Mouse (Mus musculus): ENCODE measurements around the gene Fyb2. TPM values are rescaled to one million over a fixed set of nuclear protein-coding genes. Genes with fewer than 3 reads are reported as not detected.

Gene Fyb2
- polyA plus RNA-seq, 1 experiment from 2014 or later: not detected

- Histone ChIP-seq H3K36me3 (ENCODE audit: control insufficient read depth, insufficient read depth, low read length) (no peaks in the 10 kb centered on the region), H3K4me3 (ENCODE audit: control insufficient read depth in 1 of 2, insufficient read depth in 1 of 2, low read depth in 1 of 2, low read length in 2 of 2) (no peak overlapping the region), H3K4me2 (ENCODE audit: low read length) (no peak overlapping the region), H3K9ac (ENCODE audit: low read length) (no peak overlapping the region), H3K4me1 (ENCODE audit: control insufficient read depth in 2 of 2, insufficient read depth in 2 of 2, low read length in 2 of 2) (peaks cover 0 to 6% of the 10 kb centered on the region in 2 experiments; a peak in 3 of 4 replicates), H3K9me3 (ENCODE audit: control insufficient read depth, low read length) (no peaks in the 10 kb centered on the region), H3K27ac (replicated peaks in 1 of 2; ENCODE audit: control insufficient read depth in 1 of 2, insufficient read depth in 1 of 2, low read depth in 2 of 2, low read length in 2 of 2) (no peak overlapping the region), H3K27me3 (ENCODE audit: control insufficient read depth, insufficient read depth, low read length) (0 out of 2 replicates have a peak, but pooled peaks cover 3% of the 10 kb centered on the region)
- no peak for ATAC-seq (ENCODE audit: insufficient number of reproducible peaks, insufficient read depth, low FRiP score, low read depth)
- 68% methylated on average over 9 of the region's 9 CpGs for WGBS
Measured at GRCm38 (mm10) chr4:104888499-104889262, 24.6 kb upstream of the Fyb2 start.

GRCm38 (mm10) chr4:104891708-104892107 lies 21.5 kb upstream of the Fyb2 start:
- Histone ChIP-seq H3K4me2 (ENCODE audit: low read length) (no peak overlapping the region), H3K4me1 (ENCODE audit: control insufficient read depth in 2 of 2, insufficient read depth in 2 of 2, low read length in 2 of 2) (peaks cover 0 to 4% of the 10 kb centered on the region in 2 experiments; a peak in 2 of 4 replicates), H3K9me3 (ENCODE audit: control insufficient read depth, low read length) (no peaks in the 10 kb centered on the region), H3K9ac (ENCODE audit: low read length) (no peak overlapping the region), H3K4me3 (ENCODE audit: control insufficient read depth in 1 of 2, insufficient read depth in 1 of 2, low read depth in 1 of 2, low read length in 2 of 2) (no peak overlapping the region), H3K27ac (replicated peaks in 1 of 2; ENCODE audit: control insufficient read depth in 1 of 2, insufficient read depth in 1 of 2, low read depth in 2 of 2, low read length in 2 of 2) (no peak overlapping the region), H3K27me3 (ENCODE audit: control insufficient read depth, insufficient read depth, low read length) (0 out of 2 replicates have a peak, but pooled peaks cover 3% of the 10 kb centered on the region), H3K36me3 (ENCODE audit: control insufficient read depth, insufficient read depth, low read length) (no peaks in the 10 kb centered on the region)
- peak; percentile 71 for ATAC-seq (ENCODE audit: insufficient number of reproducible peaks, insufficient read depth, low FRiP score, low read depth)
- 44% methylated on average over 7 of the region's 7 CpGs for WGBS

- Histone ChIP-seq H3K9me3 (ENCODE audit: control insufficient read depth, low read length) (peaks cover 3% of the 10 kb centered on the region; the same call in 1 of the 2 replicates), H3K4me2 (ENCODE audit: low read length) (no peak overlapping the region), H3K4me1 (ENCODE audit: control insufficient read depth in 2 of 2, insufficient read depth in 2 of 2, low read length in 2 of 2) (peaks cover 0 to 4% of the 10 kb centered on the region in 2 experiments; a peak in 2 of 4 replicates), H3K27me3 (ENCODE audit: control insufficient read depth, insufficient read depth, low read length) (0 out of 2 replicates have a peak, but pooled peaks cover 3% of the 10 kb centered on the region), H3K4me3 (ENCODE audit: control insufficient read depth in 1 of 2, insufficient read depth in 1 of 2, low read depth in 1 of 2, low read length in 2 of 2) (no peak overlapping the region), H3K9ac (ENCODE audit: low read length) (no peak overlapping the region), H3K36me3 (ENCODE audit: control insufficient read depth, insufficient read depth, low read length) (no peaks in the 10 kb centered on the region), H3K27ac (replicated peaks in 1 of 2; ENCODE audit: control insufficient read depth in 1 of 2, insufficient read depth in 1 of 2, low read depth in 2 of 2, low read length in 2 of 2) (no peak overlapping the region)
- 80% methylated on average over 5 of the region's 5 CpGs for WGBS
- ATAC-seq (ENCODE audit: insufficient number of reproducible peaks, insufficient read depth, low FRiP score, low read depth): no peak
Measured at GRCm38 (mm10) chr4:104893588-104893987, 19.7 kb upstream of the Fyb2 start.

- Histone ChIP-seq H3K9me3 (ENCODE audit: control insufficient read depth, low read length) (peaks cover 3% of the 10 kb centered on the region; the same call in 1 of the 2 replicates), H3K36me3 (ENCODE audit: control insufficient read depth, insufficient read depth, low read length) (no peaks in the 10 kb centered on the region), H3K27me3 (ENCODE audit: control insufficient read depth, insufficient read depth, low read length) (0 out of 2 replicates have a peak, but pooled peaks cover 3% of the 10 kb centered on the region), H3K27ac (replicated peaks in 1 of 2; ENCODE audit: control insufficient read depth in 1 of 2, insufficient read depth in 1 of 2, low read depth in 2 of 2, low read length in 2 of 2) (no peak overlapping the region), H3K4me2 (ENCODE audit: low read length) (no peak overlapping the region), H3K9ac (ENCODE audit: low read length) (no peak overlapping the region), H3K4me3 (ENCODE audit: control insufficient read depth in 1 of 2, insufficient read depth in 1 of 2, low read depth in 1 of 2, low read length in 2 of 2) (no peak overlapping the region), H3K4me1 (ENCODE audit: control insufficient read depth in 2 of 2, insufficient read depth in 2 of 2, low read length in 2 of 2) (peaks cover 0 to 4% of the 10 kb centered on the region in 2 experiments; a peak in 2 of 4 replicates)
- ATAC-seq (ENCODE audit: insufficient number of reproducible peaks, insufficient read depth, low FRiP score, low read depth): no peak
- 50% methylated on average over 13 of the region's 13 CpGs for WGBS
Measured at GRCm38 (mm10) chr4:104894004-104894734, 19.1 kb upstream of the Fyb2 start.

GRCm38 (mm10) chr4:104902836-104903235 lies 10.4 kb upstream of the Fyb2 start:
- no peak overlapping the region for H3K4me2 ChIP-seq (ENCODE audit: low read length)
- no peaks in the 10 kb centered on the region for H3K27me3 ChIP-seq (ENCODE audit: control insufficient read depth, insufficient read depth, low read length)
- H3K9ac ChIP-seq (ENCODE audit: low read length): no peak overlapping the region
- no peaks in the 10 kb centered on the region for H3K36me3 ChIP-seq (ENCODE audit: control insufficient read depth, insufficient read depth, low read length)
- ATAC-seq (ENCODE audit: insufficient number of reproducible peaks, insufficient read depth, low FRiP score, low read depth): no peak
- H3K4me1 ChIP-seq (ENCODE audit: control insufficient read depth in 2 of 2, insufficient read depth in 2 of 2, low read length in 2 of 2): no peaks in the 10 kb centered on the region
- no peak overlapping the region for H3K4me3 ChIP-seq (ENCODE audit: control insufficient read depth in 1 of 2, insufficient read depth in 1 of 2, low read depth in 1 of 2, low read length in 2 of 2)
- H3K9me3 ChIP-seq (ENCODE audit: control insufficient read depth, low read length): no peaks in the 10 kb centered on the region
- H3K27ac ChIP-seq (replicated peaks in 1 of 2; ENCODE audit: control insufficient read depth in 1 of 2, insufficient read depth in 1 of 2, low read depth in 2 of 2, low read length in 2 of 2): no peak overlapping the region
- WGBS: 77% methylated on average over 2 of the region's 2 CpGs

GRCm38 (mm10) chr4:104905049-104905448 lies 8.2 kb upstream of the Fyb2 start:
- no peak for ATAC-seq (ENCODE audit: insufficient number of reproducible peaks, insufficient read depth, low FRiP score, low read depth)
- WGBS: 87% methylated on average over 6 of the region's 6 CpGs
- H3K36me3 ChIP-seq (ENCODE audit: control insufficient read depth, insufficient read depth, low read length): no peaks in the 10 kb centered on the region
- no peak overlapping the region for H3K4me2 ChIP-seq (ENCODE audit: low read length)
- H3K27ac ChIP-seq (replicated peaks in 1 of 2; ENCODE audit: control insufficient read depth in 1 of 2, insufficient read depth in 1 of 2, low read depth in 2 of 2, low read length in 2 of 2): no peak overlapping the region
- no peaks in the 10 kb centered on the region for H3K4me1 ChIP-seq (ENCODE audit: control insufficient read depth in 2 of 2, insufficient read depth in 2 of 2, low read length in 2 of 2)
- no peaks in the 10 kb centered on the region for H3K27me3 ChIP-seq (ENCODE audit: control insufficient read depth, insufficient read depth, low read length)
- no peaks in the 10 kb centered on the region for H3K9me3 ChIP-seq (ENCODE audit: control insufficient read depth, low read length)
- no peak overlapping the region for H3K9ac ChIP-seq (ENCODE audit: low read length)
- H3K4me3 ChIP-seq (ENCODE audit: control insufficient read depth in 1 of 2, insufficient read depth in 1 of 2, low read depth in 1 of 2, low read length in 2 of 2): no peak overlapping the region

GRCm38 (mm10) chr4:104911685-104912084 lies 1.6 kb upstream of the Fyb2 start:
- no peak overlapping the region for H3K4me2 ChIP-seq (ENCODE audit: low read length)
- no peak overlapping the region for H3K4me3 ChIP-seq (ENCODE audit: control insufficient read depth in 1 of 2, insufficient read depth in 1 of 2, low read depth in 1 of 2, low read length in 2 of 2)
- no peaks in the 10 kb centered on the region for H3K4me1 ChIP-seq (ENCODE audit: control insufficient read depth in 2 of 2, insufficient read depth in 2 of 2, low read length in 2 of 2)
- no peak for ATAC-seq (ENCODE audit: insufficient number of reproducible peaks, insufficient read depth, low FRiP score, low read depth)
- H3K9ac ChIP-seq (ENCODE audit: low read length): no peak overlapping the region
- no peak overlapping the region for H3K27ac ChIP-seq (replicated peaks in 1 of 2; ENCODE audit: control insufficient read depth in 1 of 2, insufficient read depth in 1 of 2, low read depth in 2 of 2, low read length in 2 of 2)
- 32% methylated on average over 7 of the region's 7 CpGs for WGBS
- no peaks in the 10 kb centered on the region for H3K27me3 ChIP-seq (ENCODE audit: control insufficient read depth, insufficient read depth, low read length)
- no peaks in the 10 kb centered on the region for H3K36me3 ChIP-seq (ENCODE audit: control insufficient read depth, insufficient read depth, low read length)
- H3K9me3 ChIP-seq (ENCODE audit: control insufficient read depth, low read length): no peaks in the 10 kb centered on the region

All from heart, embryonic 14.5 days (tissue).